Mouse (Mus musculus): ENCODE measurements around the gene Ooep.
A peak's percentile ranks its signal among the peaks of the same experiment; 100 is the strongest.

The Ooep gene

GRCm38 (mm10) chr9:78378113-78378785 lies at the start of gene Ooep:
Gene Ooep, minus strand, starts transcription at chr9:78378725.
- DNase-seq (ENCODE audit: low spot score), result peak; percentile 44

- no peak for DNase-seq (ENCODE audit: low spot score)
Measured at GRCm38 (mm10) chr9:78428185-78428584, 49.7 kb upstream of the Ooep start.

- no peak for DNase-seq (ENCODE audit: low spot score)
Measured at GRCm38 (mm10) chr9:78427362-78427781, 48.8 kb upstream of the Ooep start.

GRCm38 (mm10) chr9:78401596-78401995 lies 23.1 kb upstream of the Ooep start:
- DNase-seq (ENCODE audit: low spot score), result no peak

GRCm38 (mm10) chr9:78400570-78400969 lies 22.0 kb upstream of the Ooep start:
- no peak for DNase-seq (ENCODE audit: low spot score)

- no peak for DNase-seq (ENCODE audit: low spot score)
Measured at GRCm38 (mm10) chr9:78396517-78396916, 18.0 kb upstream of the Ooep start.

DNA sequence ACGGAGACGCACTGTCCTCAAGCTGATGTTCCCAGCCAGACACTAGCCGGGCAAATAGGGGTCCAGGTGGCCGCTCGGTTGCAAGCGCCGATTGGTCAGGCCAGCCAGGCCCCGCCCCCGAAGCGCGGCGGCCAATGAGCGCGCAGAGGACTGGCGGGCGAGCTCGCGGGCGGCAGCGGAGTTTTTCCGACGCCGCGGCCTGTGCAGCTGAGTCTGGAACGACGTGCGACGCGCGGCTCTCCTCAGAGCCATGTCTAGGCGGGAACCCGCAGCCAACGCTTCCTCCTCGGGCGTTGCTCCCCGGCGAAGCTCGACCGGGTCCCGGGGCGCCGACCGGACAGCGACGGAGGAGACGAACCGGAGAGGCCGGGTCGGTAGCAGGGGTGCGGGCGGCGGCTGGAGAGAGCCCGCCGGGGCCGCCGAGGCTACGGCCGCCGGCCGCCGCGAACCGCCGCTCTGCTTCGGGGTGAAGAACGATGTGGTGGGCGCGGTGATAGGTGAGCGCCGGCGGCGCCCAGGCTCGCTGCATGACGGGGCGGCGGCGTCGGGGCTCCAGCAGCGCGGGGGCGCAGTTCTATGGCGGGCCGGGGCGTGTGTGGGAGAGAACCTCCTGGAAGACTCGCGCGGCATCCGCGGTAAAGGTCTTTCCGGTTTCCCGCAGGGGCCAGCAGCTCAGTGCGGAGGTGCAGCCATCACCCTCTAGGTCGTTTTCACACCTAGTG lies 17.3 kb upstream of the Ooep start, which contains the start of gene Ddx43:
Gene Ddx43, plus strand, starts transcription at position 148 of the 722 bp plus-strand sequence.
- DNase-seq (ENCODE audit: low spot score), result peak; percentile 82

GRCm38 (mm10) chr9:78395244-78395629 lies 16.7 kb upstream of the Ooep start:
- no peak for DNase-seq (ENCODE audit: low spot score)

GRCm38 (mm10) chr9:78394602-78395001 lies 16.1 kb upstream of the Ooep start:
- DNase-seq (ENCODE audit: low spot score), result no peak

DNA sequence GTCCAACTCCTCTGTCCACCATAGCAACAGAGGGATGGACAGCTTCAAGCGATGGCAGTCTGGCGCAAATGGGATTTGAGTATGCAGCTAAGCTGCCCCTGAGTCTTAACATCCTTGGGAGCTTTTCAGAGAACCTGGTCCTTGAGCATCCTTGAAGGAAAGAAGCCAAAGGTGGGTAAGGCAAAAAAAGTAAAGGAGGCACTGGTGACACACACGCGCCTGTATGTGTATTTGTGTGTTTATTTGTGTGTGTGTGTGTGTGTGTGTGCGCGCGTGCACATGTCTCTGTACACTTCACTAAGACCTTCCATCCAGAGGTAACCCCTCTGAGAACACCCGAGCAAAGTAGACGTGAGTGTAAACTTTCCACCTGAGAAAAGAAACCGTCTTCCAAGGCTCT lies 15.2 kb upstream of the Ooep start:
- no peak for DNase-seq (ENCODE audit: low spot score)

GRCm38 (mm10) chr9:78389981-78390380 lies 11.5 kb upstream of the Ooep start:
- no peak for DNase-seq (ENCODE audit: low spot score)

DNA sequence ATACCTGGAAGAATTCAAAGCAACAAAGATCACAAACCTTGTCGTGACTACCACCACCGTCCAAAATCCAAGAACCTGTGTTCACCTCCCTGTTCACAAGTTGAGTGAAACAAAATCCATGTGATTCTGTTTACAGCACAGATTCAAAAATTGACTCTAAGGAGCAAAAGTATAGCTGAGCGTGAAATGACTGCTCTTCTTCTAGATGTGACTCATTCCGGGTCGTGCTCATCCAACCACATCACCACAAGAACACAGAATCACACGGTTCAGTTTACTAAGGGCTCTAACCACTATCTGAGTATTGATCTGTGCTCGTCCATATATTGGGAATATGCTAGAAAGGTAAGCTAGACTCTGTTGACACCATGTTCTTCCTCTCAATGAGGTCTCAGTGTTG lies 8.4 kb upstream of the Ooep start:
- no peak for DNase-seq (ENCODE audit: low spot score)

DNA sequence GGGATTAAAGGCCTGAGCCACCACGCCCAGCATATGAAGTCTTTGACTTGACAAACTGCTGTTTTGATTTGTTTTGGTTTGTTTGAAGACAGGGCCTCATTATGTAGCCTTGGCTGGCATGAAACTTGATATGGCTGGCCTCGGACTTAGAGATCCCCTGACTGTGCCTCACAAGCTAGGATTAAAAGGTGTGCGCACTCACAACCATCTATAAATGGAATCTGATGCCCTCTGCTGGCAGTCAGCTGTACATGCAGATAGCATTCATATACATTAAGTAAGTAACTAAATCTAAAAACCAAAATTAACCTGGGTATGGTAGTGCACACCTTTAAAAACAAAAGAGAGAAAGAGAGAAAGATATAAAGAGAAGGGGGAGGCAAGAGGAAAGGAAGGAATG lies 7.4 kb upstream of the Ooep start:
- no peak for DNase-seq (ENCODE audit: low spot score)

DNA sequence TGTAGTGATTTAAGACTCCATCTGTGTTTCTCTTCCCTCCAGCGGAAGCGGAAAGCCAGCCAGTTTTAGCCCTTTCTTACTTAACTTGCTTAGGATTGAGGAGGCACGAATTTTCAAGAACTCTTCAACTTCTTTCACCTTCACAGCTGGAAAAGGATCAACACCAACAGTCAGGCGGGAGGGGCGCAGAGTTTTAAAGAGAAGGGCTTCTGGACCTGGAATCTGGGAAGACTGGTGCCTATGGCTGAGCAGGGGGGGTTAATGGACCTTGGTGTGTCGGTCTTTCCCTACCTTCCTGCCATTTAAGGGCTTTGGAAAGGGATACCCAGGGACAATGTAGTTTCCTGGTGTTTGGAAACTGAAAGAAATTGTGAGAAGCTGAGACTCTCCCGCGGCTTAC lies 979 bp downstream of the Ooep start:
- no peak for DNase-seq (ENCODE audit: low spot score)

DNA sequence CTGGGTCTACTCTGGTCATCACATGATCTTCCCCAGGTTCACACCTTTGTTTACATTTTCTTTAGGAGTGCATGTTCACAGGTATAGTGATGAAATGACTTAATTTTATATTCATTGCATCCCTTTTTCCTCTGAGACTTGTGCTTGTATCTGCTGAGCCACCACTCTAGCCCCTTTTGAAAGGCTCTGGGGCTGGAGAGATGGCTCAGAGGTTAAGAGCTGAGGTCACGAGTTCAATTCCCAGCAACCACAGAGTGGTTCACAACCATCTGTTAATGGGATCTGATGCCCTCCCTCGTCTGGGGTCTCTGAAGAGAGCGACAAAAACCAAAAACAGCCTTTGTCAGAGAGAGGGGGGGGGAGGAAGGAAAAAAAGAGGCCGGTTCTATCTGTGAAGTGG lies 3.0 kb downstream of the Ooep start:
- DNase-seq (ENCODE audit: low spot score), result no peak

- DNase-seq (ENCODE audit: low spot score), result no peak
Measured at GRCm38 (mm10) chr9:78374885-78375389, 3.6 kb downstream of the Ooep start.

- DNase-seq (ENCODE audit: low spot score), result no peak
Measured at GRCm38 (mm10) chr9:78374397-78374796, 4.1 kb downstream of the Ooep start.

DNA sequence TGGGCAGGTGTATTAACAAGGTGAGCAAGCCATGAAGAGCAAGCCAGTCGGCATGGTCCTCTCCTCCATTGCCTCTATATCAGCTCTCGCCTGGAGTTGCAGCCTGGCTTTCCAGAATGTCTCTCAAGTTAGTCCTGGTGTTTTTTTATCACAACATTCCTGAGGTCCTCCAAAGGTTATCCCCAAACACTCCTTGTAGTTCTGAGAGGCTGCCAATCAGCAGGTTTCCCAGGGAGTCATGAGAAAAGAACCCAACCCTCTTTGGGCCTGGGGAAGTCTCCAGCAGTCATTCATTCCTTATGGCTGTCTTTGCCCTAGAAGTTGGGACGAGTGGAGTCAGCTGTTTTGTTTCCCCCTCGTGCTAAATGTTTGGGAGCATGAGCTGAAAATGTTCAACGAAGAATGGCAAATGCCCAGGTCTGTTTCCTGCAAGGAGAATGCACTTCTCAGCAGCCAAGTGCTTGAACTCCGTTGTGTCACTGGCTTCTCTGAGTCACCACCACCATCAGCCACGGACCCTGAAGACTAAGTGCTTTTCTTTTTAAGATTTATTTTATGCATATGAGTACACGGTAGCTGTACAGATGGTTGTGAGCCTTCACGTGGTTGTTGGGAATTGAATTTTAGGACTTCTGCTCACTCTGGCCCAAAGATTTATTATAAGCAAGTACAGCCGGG lies 5.6 kb downstream of the Ooep start:
- DNase-seq (ENCODE audit: low spot score), result no peak

- DNase-seq (ENCODE audit: low spot score), result no peak
Measured at GRCm38 (mm10) chr9:78371441-78371840, 7.1 kb downstream of the Ooep start.

DNA sequence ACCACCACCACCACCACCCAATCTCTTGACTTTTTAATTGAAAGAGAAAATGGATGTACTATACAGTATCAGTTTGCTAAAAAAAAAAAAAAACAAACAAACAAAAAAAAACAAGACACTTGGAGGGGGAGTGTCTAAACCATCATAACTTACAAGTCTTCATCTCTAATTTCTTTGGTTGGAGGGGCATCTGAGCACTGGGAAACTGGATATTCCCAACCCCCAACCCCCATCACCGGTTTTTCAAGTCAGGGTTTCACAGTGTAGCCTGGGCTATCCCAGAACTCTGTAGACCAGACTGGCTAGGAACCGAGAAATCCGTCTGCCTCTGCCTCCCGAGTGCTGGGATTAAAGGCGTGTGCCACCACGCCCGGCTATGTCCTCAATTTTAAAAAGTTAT lies 8.7 kb downstream of the Ooep start:
- no peak for DNase-seq (ENCODE audit: low spot score)

DNA sequence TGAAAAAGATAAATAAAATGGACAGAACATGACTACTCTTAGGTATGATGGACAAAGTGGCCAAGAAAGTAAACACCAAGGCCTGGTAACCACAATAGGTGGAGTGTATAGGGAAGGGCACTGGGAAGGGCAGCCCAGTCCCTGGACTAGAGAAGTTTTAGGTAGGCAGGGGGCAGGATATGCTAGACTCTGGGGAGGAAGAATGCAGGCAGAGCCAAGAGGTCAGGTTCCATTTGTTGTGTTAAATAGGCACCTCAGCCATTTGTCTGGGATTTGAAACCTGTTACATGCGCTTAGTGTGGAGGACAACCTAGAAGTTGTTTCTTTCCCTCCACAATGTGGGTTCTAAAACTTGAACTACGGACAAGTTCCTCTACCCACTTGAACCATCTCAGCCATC lies 9.2 kb downstream of the Ooep start:
- no peak for DNase-seq (ENCODE audit: low spot score)

DNA sequence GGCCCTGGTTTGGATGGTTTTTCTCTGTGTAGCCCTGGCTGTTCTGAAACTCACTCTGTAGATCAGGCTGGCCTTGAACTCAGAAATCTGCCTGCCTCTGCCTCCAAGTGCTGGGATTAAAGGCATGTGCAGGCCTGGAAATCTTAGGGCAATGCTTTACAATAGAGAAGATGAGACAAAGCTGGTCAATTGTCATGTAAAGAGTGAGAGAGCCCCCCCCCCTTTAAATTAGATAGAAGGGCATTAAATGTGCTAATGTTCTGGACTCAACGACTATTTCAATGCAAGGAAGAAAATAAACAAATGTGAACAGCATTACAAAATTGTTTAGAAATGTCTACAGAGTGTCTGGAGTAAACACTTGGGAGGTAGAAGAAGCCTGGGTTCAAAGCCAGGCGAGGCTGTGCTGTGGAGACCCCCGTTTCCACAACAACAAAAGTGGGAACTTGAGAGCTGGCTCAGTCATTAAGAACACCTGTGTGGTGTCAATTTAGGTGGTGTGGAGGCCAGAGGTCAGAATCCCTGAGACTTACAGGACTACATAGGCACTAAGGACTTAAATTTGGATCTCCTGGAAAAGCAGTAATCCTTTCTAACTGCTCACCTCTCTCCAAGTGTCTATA lies 9.7 kb downstream of the Ooep start:
- DNase-seq (ENCODE audit: low spot score), result no peak

Data from testis, postnatal 10 days (tissue).